Mouse (Mus musculus): ENCODE measurements around the gene Gm49325. TPM values are rescaled to one million over a fixed set of nuclear protein-coding genes. Genes with fewer than 3 reads are reported as not detected.

Gm49325 gene
- total RNA-seq, 2 experiments from 2014 or later = 17.2 to 29.6 TPM

- DNase-seq = no peak
These were observed 20.6 kb downstream of the Gm49325 start for GRCm38 (mm10) chr10:77626591-77626990.

GRCm38 (mm10) chr10:77627497-77627896 is 21.5 kb downstream of the Gm49325 start:
- DNase-seq = peak; percentile 73 to 81

DNA sequence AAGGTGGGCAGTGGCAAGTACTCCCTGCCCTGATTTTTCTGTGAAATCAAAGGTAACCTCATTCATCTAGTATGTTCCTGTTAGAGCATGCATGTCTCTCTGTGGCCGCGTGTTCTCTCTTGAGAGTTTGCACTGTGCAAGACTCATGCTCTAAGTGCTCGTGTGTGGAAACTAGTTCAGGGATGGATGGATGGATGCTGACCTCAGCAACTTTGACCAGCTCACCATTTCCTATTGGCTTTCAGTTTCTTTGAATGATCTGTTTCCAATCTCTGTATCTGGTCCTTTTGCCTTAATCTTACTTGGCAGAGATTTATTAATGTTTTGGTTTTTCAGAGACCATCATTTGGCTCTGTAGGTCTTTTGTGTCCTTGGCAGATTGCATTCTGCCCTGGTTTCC is 23.2 kb downstream of the Gm49325 start:
- no peak for DNase-seq

- DNase-seq = no peak
These were observed 24.0 kb downstream of the Gm49325 start for GRCm38 (mm10) chr10:77629970-77630369.

- no peak for DNase-seq
These were observed 28.0 kb downstream of the Gm49325 start for GRCm38 (mm10) chr10:77634016-77634415.

GRCm38 (mm10) chr10:77634452-77635231 is 28.6 kb downstream of the Gm49325 start:
- DNase-seq = no peak

- no peak for DNase-seq
These were observed 30.4 kb downstream of the Gm49325 start for GRCm38 (mm10) chr10:77636234-77636922.

GRCm38 (mm10) chr10:77638956-77639355 is 33.0 kb downstream of the Gm49325 start:
- DNase-seq = no peak

DNA sequence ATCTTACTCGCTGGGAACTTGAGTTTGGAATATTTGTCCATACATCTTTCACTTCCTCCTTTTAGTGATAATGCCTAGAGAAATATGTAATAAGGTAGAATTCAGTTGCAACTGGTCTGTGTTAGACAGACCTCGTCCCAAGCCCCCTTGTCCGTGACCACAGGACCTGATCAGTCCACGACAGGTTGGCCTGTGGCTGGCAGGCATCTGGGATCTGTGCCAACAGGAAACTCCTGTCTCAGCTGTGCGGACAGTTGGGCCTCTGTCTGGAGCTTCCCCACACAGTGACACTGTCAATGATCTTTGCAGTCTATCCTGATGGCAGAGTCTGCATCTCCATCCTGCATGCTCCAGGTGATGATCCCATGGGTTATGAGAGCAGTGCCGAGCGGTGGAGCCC is 37.2 kb downstream of the Gm49325 start:
- DNase-seq = no peak

GRCm38 (mm10) chr10:77645571-77645970 is 39.6 kb downstream of the Gm49325 start:
- DNase-seq = no peak

GRCm38 (mm10) chr10:77647461-77647860 is 41.5 kb downstream of the Gm49325 start:
- no peak for DNase-seq

DNA sequence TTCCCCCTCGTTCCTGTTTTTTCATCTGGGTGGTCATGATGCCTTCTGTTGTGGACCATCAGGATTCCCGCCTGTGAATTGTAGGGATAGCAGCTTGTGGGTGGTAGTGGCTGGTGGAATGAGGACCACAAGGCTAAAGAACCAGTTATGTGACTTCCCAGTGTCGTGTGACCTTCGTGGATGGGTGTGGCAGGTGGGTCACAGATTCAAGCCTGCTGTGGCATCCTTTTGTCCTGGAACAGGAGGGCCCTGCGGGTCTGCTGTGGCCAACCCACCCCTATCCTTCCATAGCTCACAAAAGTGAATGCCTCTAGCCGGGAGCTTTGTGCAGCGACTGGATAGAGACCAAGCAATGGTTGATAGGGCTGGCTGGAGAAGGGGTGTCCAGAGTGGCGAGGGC is 41.9 kb downstream of the Gm49325 start:
- DNase-seq = no peak

DNA sequence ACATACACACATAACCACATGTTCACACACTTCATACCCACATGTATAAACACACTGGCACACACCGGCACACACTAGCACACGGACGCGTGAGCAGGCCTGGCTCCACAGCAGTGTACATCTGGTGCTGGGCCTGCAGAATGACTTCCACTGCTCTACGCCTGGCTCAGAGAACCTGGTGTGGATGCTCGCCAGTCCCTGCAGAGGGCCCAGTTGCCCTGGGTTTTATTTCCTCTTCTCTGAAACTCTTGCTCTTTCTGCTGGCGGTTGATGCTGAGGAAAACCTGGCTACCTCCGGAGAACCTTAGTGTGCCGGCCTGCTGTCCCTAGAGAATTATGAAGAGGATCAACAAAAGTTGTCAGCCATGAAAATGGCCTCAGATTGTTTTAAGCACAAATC is 46.0 kb downstream of the Gm49325 start:
- no peak for DNase-seq

- DNase-seq = no peak
These were observed 52.4 kb downstream of the Gm49325 start for GRCm38 (mm10) chr10:77658286-77658994.

DNA sequence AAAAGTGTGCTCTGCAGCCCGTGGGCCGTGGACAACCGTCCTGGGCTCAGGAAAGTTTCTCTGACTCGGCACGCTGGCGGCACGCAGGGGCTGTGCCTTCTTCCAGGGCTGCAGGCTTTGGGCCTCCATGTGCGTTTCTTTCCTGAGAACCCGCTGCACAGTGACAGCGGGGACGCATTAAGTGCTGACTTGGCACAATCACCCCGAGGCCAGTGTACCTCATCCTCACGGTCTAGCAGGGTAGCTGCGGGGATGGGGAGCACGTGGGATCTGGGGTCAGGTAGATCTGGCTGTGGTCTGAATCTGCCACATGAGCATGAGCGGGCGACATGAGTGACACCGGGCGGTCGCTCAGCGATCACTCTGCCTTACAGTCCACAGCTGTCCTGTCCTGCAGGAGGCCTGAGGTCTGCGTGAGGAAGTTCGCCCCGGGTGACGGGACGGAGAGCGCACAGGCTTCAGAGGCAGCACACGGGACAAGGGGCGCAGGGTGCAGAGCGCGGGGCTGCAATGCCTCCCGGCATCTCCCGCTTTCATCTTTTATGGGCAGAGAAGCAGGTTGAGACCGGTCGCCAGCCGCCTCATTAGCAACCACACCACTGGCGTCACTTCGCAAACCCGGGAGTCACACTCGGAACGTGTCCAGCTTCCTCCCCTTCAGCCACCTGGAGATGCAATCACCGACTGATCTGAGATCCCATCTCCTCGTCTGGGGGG is 58.1 kb downstream of the Gm49325 start:
- no peak for DNase-seq

DNA sequence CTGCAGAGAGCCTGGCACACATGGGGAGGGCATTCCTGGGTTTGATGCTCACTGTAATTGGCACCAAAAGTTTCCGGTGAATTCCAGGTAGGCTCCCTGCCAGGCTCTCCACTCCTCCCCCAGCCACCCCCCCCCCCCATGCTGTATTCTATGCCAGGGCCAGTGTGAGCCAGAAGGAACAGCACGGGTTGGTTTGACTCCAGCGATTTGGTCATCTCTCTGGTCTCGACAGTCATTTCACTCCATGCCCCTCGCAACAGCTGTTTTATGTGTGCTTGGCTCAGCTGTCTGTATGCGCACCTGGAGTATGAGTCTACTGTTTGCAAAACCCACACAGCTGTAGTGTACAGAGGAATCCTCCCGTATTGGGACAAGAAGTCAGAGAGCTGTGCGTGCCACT is 60.3 kb downstream of the Gm49325 start:
- DNase-seq = no peak

DNA sequence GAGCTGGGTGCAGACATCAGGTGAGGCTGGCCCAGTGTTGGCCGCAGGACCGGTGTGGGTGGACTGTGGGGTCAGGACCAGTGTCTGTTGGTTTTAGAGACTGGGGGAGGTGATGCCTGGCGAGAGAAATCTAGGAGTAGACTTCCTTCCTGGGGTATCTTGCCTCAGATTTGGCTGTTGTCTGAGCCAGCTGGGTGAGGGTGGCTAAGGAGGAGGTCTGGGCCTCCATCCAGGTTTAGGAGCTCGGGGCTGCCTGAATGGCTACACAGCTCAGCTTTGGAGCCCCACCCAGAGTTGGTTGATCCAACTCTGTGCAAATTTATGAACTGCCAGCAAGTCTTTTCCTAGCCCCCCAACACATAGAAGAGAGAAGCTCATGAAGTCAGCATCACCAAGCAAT is 61.4 kb downstream of the Gm49325 start:
- no peak for DNase-seq

DNA sequence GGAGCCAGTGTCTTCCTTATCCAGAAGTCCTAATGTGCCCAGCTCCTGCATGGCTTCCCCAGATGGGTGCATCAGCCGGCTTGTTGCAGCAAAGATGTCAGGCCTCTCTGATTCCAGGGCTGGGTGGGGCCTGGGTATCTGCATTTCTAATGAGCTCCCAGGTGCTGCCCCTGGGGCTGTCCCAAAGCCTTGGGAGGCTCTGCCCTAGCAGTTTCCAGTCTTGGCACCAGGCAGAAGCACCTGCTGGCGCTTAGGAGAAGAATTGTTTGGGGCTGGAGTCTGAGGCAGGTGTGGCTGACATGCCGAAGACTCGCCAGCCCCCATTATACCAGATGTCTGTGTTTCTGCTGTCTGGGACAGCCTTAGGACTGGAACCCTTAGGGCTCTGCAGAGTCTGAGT is 64.7 kb downstream of the Gm49325 start:
- no peak for DNase-seq

- DNase-seq = no peak
These were observed 65.5 kb downstream of the Gm49325 start for GRCm38 (mm10) chr10:77671519-77671918.

DNA sequence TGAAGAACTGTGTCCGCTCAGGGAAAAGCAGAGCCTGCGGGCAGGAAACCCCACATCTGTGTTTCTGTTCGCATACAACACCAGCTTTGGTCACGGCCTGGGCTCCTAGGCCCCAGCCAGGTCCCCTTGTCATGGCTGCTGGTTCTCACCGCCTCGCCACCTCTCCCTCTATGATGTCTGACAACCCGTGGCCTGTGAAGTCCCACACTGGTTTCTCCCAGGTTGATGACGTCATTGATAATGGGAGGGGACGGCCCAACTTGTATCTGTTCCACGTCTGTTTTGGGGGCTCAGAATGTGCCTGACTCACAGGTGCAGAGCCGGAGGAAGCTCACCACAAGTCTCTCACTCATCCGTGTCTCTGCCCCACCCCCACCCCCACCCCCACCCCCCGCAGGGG is 67.8 kb downstream of the Gm49325 start:
- no peak for DNase-seq

GRCm38 (mm10) chr10:77677562-77677961 is 71.6 kb downstream of the Gm49325 start:
- DNase-seq = no peak

DNA sequence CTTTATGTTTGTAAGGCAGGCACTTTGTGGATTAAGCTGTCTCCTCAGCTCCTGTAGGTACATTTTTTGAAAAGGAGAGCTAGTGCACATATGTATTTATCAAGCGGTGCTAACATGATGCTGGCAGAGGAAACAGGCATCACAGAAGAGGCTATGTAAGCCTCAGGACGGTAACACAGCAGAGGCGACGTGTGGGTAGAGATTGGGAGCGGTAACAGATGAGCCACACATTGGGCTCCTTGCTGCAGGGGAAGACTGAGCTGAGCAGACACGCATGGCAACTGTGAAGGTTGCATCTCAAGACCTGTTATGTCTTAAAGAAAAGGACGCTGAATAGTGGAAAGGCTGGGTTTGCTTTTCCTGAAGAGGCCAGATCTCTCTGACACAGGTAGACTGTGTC is 77.0 kb downstream of the Gm49325 start:
- DNase-seq = no peak

GRCm38 (mm10) chr10:77684181-77684580 is 78.2 kb downstream of the Gm49325 start:
- DNase-seq = no peak

Measured in layer of hippocampus, postnatal 36 days (tissue).